Mouse (Mus musculus) 3134 (cell line): ENCODE data around the gene Met.

ENCODE experiments used
- DNase-seq: peaks from one replicate; pipeline ENCODE4 v3.0.0-alpha.2; 2011; ENCODE audit warnings: low spot score; ENCODE audit not compliant: insufficient read length; ENCODE audit errors: extremely low read depth

Gene Met

DNA sequence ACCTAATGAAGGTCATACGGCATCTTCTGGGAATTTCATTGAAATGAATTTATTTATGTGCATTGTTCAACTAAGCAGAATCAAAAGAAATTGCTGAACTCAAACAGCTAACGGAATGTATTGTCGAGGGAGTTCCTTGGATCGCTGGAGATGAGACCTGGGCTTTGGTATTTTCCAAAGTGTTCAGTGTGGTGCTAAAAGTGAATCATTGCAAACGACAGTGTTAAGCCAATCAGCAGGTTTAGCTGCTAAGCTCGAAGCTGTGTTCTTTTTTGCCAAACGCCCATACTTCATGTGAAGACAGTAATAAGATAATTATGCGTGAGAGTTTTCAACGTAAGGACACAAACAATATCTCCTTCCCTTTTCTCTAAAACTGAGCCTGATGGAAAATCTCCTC lies 82.7 kb downstream of the Met start:
- no peak for DNase-seq

DNA sequence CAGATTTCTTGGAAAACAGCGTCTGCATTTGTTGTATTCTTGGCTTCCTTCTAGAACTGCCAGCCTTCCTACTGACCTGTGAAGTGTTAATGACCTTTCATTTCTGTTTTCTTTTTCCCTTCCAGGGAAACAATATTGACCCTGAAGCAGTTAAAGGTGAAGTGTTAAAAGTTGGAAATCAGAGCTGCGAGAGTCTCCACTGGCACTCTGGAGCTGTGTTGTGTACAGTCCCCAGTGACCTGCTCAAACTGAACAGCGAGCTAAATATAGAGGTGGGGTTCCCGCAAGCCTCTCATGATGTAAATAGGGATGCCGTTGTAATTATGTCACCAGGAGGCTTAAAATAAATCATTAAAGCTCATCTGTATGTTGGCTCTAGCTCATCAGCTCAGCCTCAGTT lies 83.2 kb downstream of the Met start:
- no peak for DNase-seq

DNA sequence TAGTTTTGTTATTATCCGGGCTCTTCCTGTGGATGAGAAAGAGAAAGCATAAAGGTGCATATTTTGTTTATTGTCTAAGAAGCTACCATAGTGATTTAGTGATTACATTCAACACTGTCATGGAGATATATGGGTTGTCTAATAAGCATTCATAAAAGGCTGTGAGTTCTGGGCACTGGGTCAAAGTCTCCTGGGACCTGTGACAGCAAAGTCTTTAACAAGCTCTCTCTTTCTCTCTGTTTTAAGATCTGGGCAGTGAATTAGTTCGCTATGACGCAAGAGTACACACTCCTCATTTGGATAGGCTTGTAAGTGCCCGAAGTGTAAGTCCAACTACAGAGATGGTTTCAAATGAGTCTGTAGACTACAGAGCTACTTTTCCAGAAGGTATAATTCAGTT lies 85.2 kb downstream of the Met start:
- no peak for DNase-seq

DNA sequence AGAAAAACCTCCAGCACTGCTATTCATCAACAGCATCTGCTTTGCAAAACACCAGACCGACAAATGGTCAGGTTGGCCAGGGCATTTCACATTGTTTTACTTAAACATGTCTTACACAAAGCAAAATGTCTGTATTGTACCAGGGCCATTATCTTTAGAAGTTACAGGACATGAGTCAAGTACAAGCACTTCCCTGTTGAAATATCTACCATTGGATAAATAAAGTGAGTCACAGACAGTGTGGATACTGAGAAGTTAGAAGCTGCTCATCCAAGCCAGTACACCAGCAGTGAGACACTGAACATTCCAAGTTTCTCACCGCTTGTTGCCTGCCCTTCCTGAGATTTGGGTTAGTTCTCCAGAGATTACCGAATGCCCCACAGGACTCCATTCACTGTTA lies 86.0 kb downstream of the Met start:
- no peak for DNase-seq

DNA sequence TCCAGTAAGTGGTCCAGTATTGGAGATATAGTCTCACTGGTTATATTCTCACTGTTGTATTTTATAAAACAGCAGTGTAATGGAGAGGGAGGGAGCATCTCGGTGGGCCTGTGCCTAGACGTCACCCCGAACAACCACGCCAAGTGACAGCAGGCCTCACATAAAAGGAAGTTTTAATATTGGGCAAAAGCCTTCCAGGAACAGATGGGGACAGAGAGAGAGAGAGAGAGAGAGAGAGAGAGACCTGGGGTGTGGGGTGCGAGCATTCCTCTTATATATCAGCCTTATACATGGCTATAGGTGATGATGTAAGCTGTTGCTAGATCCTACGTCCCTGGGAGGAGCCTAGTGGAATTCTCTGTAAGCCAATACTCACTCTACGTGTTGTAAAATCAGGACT lies 90.7 kb downstream of the Met start:
- no peak for DNase-seq

DNA sequence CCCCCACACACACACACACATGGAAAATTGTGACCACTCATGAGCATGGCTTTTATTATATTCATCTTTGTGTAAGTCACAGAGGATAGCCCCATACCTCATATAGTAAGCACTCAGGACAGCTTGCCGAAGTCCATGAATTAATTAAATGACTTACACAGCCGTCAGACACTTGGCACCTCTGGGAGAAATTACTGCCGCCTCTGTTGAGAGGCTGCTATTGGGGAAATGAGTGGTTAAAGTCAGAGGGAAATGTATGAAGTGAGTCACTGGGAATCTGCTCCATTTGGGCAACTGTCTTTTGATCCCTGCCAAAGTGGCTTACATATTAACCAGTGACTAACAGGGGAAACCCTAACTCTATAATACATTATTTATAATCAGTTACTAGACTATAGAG lies 91.2 kb downstream of the Met start:
- DNase-seq = peak; percentile 35

DNA sequence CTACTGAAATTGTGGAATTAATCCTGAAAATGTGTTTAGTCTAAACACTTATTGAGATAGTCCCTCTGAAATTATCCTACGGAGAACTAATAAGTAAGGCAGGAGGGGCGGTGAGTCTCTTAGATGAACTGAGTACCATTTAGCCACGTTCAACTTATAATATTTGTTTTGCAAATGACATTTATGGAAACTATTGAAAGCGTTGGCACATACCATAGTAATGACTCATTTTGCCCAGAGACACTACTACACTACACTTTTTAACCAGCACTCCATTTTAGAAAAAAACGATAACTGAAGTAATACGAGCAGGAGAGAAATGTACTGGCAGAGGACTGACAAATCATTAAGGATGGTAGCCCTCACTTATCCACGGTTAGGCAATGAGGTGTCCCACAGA lies 92.1 kb downstream of the Met start:
- no peak for DNase-seq

DNA sequence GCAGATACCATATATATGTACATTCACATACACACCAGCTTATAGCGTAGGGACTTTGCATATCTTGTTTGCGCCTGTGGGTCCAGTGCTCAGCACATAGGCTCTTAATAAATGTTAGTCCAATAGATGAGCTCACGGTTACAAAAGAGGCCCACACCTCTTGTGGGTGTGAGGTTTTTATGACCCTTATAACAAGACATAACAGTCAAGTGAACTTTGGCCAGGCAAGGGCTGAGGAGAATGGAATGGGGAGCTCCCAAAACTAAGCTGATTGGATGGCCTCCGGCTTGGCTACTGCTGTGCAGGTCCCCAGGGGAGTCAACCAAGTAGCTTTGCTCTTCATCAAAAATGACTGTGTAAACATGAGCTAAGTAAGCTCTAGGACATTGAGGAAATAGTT lies 96.1 kb downstream of the Met start:
- no peak for DNase-seq

DNA sequence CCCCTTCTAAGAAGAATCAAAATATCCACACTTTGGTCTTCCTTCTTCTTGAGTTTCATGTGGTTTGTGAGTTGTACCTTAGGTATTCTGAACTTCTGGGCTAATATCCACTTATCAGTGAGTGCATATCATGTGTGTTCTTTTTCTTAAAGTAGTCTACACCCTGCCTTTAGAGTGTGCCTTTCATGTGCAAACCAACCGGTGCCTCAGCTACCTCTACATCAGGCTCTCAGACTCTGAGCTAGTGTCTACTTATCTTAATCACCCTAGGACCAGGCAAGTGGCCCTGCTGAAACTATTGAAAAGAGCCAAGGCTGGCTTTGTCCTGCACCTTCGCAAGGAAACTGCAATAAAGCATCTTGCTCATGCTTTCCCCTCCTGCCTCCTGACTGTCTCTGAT lies 97.7 kb downstream of the Met start:
- no peak for DNase-seq

DNA sequence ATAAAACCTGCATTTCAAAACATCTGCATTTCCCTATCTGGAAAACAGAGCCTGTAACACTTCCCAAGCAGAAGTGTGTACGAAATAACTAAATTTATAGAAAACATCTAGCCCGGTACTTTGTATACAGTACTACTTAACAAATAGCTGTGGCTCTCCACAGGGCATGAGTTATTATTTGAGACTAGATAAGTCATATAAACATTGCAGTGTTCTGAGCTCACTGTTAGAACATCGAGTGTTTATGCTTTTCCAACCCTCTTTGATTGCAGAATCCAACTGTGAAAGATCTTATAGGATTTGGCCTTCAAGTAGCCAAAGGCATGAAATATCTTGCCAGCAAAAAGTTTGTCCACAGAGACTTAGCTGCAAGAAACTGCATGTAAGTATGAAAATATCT lies 98.3 kb downstream of the Met start:
- DNase-seq = no peak

DNA sequence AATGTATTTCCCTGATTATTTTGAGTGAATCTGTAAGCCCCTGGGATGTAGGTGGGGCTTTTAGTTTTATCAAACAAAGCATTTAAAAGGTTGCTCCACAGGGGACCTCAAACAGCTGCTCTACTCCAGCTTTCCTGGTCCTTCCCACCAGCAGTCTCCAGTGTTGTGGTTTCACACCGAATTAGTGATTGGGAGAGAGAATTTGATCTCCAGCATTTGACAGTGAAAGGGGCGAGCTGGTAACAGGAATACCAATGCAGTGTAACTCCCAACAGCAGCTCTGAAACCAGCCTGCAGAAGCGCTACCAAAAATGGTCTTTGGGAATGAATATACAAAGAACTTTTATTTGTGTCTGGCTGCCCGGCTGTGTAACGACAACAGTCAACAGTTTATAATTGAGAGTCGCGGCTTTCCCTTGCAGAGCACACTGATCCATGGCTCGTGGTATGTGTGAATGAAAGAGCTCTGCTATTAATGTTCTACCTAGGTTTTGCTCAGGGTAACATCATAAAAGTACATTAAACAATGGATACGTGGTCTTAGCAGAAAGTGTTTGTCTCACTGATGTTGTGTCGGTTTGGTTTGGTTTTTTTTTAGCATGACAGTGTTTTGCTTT lies 99.0 kb downstream of the Met start:
- DNase-seq = no peak

DNA sequence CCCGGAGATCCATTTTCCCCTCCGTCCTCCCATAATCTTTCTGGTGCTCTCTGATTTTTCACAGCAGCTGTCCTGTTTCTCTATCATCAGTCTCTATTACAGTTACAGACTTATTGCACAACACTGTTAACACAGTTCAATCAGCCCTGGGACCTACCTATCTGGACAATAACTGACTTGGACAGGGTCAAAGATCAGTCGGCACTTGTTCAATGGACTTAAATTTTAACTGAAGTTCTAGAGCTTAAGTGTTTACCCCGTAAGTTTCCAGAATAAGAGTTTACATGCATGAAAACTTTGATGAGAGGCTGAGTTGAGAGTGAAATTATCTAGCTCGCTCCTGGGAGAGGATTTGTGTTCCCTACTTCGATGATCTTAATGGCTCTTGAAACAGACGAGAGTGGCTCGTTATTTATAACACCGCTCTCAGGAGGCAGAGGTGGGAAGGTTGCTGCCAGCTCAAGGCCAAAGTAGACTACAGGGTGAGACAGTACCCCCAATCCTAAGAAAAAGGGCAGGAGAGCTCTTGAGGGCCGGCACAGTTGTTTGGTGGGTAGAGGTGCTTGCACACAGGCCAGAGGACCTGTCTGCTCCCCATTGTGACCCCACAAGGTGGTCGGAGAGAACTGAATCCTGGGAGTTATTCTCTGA lies 105.2 kb downstream of the Met start:
- no peak for DNase-seq

DNA sequence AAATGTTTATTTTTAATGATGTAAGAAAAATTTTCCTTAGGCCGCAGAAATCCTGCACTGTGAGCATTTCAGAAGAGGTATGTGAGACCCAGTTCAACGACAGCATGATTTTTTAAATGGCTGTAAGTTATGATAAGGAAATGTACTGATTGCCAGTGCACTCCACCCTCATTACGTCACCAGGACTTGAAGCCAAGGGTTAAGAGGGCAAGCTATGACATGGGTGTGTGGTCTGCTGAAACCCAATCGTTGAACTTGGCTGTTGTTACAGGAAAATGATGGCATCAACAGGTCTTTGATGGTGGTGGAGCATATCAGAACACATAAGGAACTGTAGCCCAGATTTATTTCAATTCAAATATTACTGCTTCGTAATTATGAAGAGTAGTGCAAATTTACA lies 109.6 kb downstream of the Met start:
- DNase-seq = no peak

DNA sequence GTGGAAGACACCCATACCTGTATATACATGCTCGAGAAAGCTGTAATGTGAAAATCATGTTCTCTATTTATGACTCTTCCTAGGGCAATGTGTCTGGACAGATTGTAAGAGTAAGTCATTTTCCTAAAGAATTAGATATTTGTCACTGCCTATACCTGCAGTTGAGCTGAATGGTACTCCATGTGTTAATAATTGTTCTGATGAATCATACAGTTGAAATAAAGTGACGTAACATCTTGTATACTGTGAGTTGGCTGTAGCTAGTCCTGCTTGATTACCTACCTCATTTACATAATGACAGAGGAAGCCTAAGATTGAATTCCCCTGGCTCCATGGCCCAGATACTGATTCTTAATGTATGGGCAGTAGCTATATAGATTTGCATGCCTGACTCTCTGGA lies 110.1 kb downstream of the Met start:
- DNase-seq = no peak

DNA sequence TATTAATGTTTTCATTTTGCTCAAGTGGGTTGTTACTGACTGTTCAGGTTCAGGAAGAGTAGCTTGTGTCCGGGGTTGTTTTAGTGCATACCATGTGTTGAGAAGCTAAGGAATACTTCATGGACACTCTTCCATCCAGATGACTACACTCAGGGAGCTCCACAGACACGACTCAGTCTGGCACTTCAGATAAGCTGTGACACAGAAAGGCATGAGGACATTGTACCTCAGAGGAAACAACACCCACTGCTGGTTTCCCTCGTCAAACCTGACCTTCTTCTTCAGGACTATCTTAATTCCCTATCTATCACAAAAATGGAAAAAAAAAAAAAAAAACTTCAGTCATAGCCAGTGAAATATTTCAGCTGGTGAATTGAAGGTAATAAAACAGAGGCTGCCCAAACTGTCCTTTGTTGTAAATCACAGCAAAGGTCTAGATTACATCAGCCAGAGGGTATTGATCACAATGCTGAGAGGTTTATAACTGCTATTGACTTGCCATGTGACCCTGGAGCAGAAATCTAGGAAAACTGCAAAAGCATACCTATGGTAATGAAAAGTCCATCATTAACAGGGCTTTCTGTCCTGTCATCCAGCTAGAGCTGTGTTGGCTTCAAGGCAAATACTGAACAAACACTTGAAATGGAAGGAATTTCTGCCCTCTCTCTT lies 114.6 kb downstream of the Met start:
- no peak for DNase-seq

DNA sequence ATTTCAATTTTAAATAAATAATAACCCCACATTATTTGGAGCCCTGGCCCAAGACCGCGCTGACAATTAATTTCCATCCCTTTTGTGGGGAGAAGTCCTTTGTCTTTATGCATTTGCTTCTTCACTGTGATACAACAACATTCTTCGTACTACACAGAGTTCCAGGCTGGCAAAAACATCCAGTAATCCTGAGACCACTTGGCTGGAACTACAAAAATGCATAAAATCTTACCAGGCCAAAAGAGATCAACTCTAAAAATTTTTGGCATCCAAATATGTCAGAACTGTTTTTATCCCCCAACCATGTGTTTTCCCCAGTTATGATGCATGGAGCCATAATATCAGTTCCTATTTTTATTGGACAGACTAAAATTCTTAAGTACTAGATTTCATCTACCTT lies 116.7 kb downstream of the Met start:
- no peak for DNase-seq

DNA sequence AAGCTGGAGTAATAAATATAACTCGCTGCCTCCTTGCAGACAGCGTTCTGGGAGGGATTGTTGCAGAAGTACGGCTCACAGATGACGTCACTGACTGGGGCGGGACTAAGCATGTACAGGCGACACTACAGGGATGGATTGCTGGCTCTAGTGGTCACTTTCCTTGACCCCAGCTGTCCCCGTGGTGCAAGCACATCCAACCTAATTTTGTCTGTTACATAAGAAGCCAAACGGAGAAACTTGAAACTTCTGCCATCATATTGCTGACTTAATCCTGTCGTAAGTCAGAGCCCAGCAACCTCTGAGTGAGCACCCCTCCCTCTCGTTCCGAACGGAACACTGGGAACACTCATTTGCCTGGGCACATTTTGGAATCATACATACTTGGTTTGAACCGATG lies 120.4 kb downstream of the Met start:
- peak; percentile 34 for DNase-seq

DNA sequence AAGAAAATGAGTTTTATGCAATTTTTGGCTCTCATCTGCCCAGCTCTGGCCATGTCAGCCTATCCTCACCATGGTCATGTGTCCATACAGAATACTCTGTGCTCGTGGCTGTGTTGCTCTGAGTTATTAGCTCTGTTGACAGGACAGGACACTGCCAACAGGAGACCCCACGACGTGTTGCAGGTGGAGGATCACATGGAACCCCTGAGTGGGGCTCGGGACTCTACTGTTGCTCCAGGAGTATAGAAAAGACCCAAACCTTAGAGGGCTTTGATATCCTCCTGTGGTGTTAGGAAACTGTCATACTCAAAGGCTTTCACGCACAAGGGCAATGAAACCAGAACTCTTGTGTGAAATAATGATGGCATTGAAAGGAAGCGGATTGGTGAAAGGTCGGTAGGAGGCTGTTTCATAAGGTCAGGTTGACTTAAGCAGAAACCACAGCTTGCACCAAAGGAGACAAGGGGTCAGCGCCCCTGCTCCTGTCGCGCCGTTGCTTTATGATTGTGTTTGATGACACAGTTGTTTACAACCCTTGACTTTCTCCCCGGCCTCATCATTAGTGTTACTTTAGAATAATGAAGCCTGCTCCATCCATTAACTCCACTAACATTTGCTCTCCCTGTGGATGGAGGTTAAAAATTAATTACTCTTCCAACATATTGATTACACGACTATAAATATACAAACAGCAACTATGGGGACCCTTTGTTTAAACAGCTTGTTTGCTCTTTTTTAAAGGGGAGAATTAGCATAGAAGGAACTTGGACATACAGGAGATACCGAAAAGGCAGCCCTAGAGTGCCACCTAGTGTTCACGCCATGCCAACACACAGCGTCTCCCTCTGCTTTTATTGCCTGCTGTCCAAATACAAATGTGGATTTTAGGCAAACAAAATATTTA lies 125.7 kb downstream of the Met start:
- DNase-seq = peak; percentile 50

DNA sequence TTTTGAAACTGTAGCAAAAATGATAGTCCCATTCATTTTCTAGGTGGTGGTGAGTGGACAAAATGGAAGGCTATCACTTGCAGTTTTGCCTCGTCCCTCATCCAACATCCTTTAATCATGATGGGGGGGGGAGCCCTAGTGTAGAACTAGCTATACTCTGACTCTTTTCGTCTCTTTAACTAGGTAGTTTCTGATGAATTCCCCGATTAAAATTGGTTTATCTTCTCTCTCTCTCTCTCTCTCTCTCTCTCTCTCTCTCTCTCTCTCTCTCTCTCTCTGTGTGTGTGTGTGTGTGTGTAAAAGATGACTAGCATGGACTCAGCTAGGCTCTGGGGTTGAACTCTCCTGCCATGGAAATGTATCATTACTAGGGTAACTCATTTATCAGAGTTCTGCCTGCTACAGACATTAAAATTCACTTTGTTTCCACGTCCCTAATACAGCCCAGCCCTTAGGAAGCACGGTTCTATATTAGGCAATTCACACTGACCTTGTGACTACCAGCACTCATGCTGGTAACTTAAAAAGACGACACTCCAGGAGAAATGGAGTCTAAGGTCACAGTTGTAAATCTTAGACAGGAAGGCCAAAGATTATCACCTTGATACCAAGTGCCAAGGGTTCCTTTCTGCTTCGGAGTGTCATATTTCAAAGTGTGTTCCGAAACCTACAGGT lies 126.5 kb downstream of the Met start:
- no peak for DNase-seq

DNA sequence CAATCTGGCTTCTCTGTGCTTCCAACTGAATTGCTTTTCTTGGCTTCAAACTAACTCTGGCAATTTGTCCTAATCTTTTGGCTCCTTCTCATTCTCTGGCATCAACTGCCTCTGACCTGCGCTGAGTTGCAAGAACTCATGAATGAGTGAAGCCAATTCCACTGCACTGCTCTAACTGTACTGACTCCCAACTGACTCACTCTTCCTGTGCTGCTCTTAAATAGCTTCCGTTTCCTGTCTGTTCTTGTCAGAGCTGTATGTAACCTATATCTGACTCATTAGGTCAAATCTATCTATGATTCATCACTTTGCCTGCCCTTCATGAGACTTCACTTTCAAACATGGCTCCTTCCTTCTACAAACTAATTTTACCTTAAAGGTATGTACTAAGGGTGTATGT lies 130.4 kb downstream of the Met start:
- DNase-seq = peak; percentile 68
